Mouse (Mus musculus) intestine, embryonic 14.5 days (tissue): ENCODE measurements at regions not wholly inside any gene's neighbourhood (a gene's known extent, or its start where the extent isn't known, plus 50 kb on each side); places are given as distances from the start of the nearest gene placed in this dataset.

ENCODE experiments used
- ATAC-seq: fragments of 200-750 bp; cut with Nextera tagmentation; replicated peaks from 2 replicates; pipeline ENCODE4 v1.8.0; 2017; ENCODE audit warnings: low read depth, moderate number of reproducible peaks, moderate TSS enrichment, moderate library complexity; ENCODE audit not compliant: low FRiP score, low TSS enrichment
- DNase-seq: peaks from one replicate; pipeline ENCODE4 v3.0.0-alpha.2; 2018; ENCODE audit warnings: low spot score
- H3K27ac ChIP-seq: fragments of 300-500 bp; sonication (generic); 2 replicates; pipeline ENCODE4 v1.5.1; 2014; ENCODE audit warnings: low read depth, mild to moderate bottlenecking, control low read depth
- H3K27me3 ChIP-seq: fragments of 300-500 bp; sonication (generic); replicated peaks from 2 replicates; pipeline ENCODE4 v1.6.1; 2014; ENCODE audit warnings: low read length, control low read depth; ENCODE audit not compliant: control insufficient read depth, insufficient read depth
- H3K36me3 ChIP-seq: fragments of 300-500 bp; sonication (generic); 2 replicates; pipeline ENCODE4 v1.6.1; 2014; ENCODE audit warnings: low read length, control low read depth; ENCODE audit not compliant: control insufficient read depth, insufficient read depth
- H3K4me1 ChIP-seq: fragments of 300-500 bp; sonication (generic); replicated peaks from 2 replicates; pipeline ENCODE4 v1.6.1; 2014; ENCODE audit warnings: low read length, control low read depth, mixed read lengths; ENCODE audit not compliant: control insufficient read depth, insufficient read depth
- H3K4me2 ChIP-seq: fragments of 300-500 bp; sonication (generic); 2 replicates; pipeline ENCODE4 v1.6.1; 2014; ENCODE audit warnings: low read length
- H3K4me3 ChIP-seq: fragments of 300-500 bp; sonication (generic); 2 replicates; pipeline ENCODE4 v1.5.1; 2014; ENCODE audit warnings: low read depth, low read length, control low read depth, mixed read lengths
- H3K9ac ChIP-seq: fragments of 300-500 bp; sonication (generic); 2 replicates; pipeline ENCODE4 v1.6.1; 2014; ENCODE audit warnings: mild to moderate bottlenecking, low read length
- H3K9me3 ChIP-seq: fragments of 300-500 bp; sonication (generic); 2 replicates; pipeline ENCODE4 v1.6.1; 2016; ENCODE audit warnings: low read length, control low read depth; ENCODE audit not compliant: control insufficient read depth
- WGBS: fragments of 180-500 bp; shearing (Covaris S2); extraction: QIAGEN DNeasy Blood & Tissue Kit; methylation state at CpG from one replicate; pipeline ENCODE4 v1.1.7; 2014; 5-methylcytosine and 5-hydroxymethylcytosine counted together

DNA sequence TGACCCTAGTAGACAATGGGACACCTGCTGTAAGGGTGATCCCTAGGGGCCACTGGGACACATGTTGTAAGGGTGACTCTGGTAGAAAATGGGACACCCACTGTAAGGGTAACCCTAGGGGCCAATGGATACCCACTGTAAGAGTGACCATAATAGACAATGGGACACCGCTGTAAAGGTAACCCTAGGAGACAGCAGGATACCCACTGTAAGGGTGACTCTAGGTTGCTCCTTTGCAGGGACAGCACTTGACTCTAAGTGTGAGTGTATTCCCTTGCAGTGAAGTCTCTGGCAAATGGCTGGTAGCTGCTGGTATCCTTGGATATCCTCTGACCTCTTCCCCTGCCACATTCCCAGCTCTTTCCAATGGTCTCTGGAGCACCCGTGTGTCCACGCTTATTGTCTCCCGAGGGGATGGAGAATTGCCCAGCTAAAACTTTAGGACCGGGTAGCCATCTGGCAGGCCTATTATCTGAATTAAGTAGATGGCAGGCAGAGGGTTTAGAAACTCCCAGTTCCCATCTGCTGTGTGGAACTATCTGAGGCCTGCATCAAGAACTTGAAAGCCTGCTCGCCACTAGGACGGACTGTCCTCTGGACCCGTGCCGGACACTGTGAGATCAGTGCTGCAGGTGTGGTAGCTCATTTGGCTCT lies 70.8 kb upstream of the Plxnc1 start:
- Histone ChIP-seq H3K4me2 (no peak overlapping the region), H3K9me3 (no peaks in the 10 kb centered on the region), H3K4me1 (no peaks in the 10 kb centered on the region), H3K9ac (no peak overlapping the region), H3K36me3 (no peaks in the 10 kb centered on the region), H3K27ac (no peak overlapping the region), H3K4me3 (no peak overlapping the region), H3K27me3 (no peaks in the 10 kb centered on the region)
- WGBS, result 91% methylated on average over 9 of the region's 9 CpGs
- DNase-seq (no peak), ATAC-seq (no peak)

- 86% methylated on average over 4 of the region's 4 CpGs for WGBS
- Histone ChIP-seq H3K9me3 (no peaks in the 10 kb centered on the region), H3K9ac (no peak overlapping the region), H3K4me1 (no peaks in the 10 kb centered on the region), H3K36me3 (no peaks in the 10 kb centered on the region), H3K27ac (no peak overlapping the region), H3K4me2 (no peak overlapping the region), H3K4me3 (no peak overlapping the region), H3K27me3 (no peaks in the 10 kb centered on the region)
- no peak for DNase-seq
- ATAC-seq, result no peak
Measured at GRCm38 (mm10) chr10:95013946-95014345, 69.3 kb upstream of the Plxnc1 start.

DNA sequence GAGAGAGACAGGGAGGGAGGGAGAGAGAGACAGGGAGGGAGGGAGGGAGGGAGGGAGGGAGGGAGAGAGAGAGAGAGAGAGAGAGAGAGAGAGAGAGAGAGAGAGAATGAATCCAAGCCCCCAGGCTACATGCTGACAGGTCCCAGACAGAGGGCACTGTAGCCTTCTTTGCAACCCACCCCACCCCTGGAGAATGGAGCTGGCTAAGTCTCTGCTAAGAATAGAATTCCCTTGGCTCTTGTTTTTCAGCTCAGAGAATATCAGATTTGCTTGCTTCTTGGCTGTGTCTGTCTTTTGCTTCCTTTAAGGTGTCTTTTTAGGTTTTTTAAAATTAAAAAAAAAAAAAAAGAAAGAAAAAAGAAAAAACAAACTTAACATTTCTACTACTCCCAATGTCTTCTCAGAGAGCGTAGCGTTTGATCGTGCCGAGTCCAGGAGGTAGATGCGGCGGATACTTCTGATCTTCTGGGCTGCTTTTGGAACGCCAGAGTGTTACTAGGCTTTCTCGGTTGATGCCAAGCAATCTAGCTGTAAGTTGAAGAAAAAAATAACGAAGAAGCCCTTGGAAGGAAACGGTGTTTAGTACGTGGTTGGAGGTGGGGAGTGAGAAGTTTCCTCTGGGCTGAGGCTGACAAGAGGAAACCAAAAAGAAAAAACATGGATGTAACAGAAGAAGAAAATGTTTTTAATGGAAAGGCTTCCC lies 68.7 kb upstream of the Plxnc1 start:
- no peak overlapping the region for H3K4me3 ChIP-seq
- H3K27me3 ChIP-seq, result no peaks in the 10 kb centered on the region
- DNase-seq, result no peak
- no peak overlapping the region for H3K4me2 ChIP-seq
- no peaks in the 10 kb centered on the region for H3K9me3 ChIP-seq
- WGBS, result 89% methylated on average over 11 of the region's 11 CpGs
- H3K9ac ChIP-seq, result no peak overlapping the region
- no peaks in the 10 kb centered on the region for H3K36me3 ChIP-seq
- H3K4me1 ChIP-seq, result no peaks in the 10 kb centered on the region
- no peak overlapping the region for H3K27ac ChIP-seq
- ATAC-seq, result no peak

GRCm38 (mm10) chr10:95010333-95010732 lies 65.7 kb upstream of the Plxnc1 start:
- H3K4me1 ChIP-seq, result no peaks in the 10 kb centered on the region
- H3K27me3 ChIP-seq, result no peaks in the 10 kb centered on the region
- H3K9me3 ChIP-seq, result no peaks in the 10 kb centered on the region
- no peak for DNase-seq
- no peak overlapping the region for H3K4me3 ChIP-seq
- no peak for ATAC-seq
- H3K9ac ChIP-seq, result no peak overlapping the region
- H3K4me2 ChIP-seq, result no peak overlapping the region
- 92% methylated on average over 6 of the region's 6 CpGs for WGBS
- no peak overlapping the region for H3K27ac ChIP-seq
- H3K36me3 ChIP-seq, result no peaks in the 10 kb centered on the region

- H3K9ac ChIP-seq, result no peak overlapping the region
- H3K27ac ChIP-seq, result no peak overlapping the region
- no peaks in the 10 kb centered on the region for H3K27me3 ChIP-seq
- H3K4me1 ChIP-seq, result no peaks in the 10 kb centered on the region
- ATAC-seq, result no peak
- no peaks in the 10 kb centered on the region for H3K9me3 ChIP-seq
- no peak overlapping the region for H3K4me2 ChIP-seq
- H3K36me3 ChIP-seq, result no peaks in the 10 kb centered on the region
- WGBS, result 100% methylated on average over 1 of the region's 1 CpGs
- no peak overlapping the region for H3K4me3 ChIP-seq
- DNase-seq, result no peak
Measured at GRCm38 (mm10) chr10:95009081-95009480, 64.4 kb upstream of the Plxnc1 start.

- Histone ChIP-seq H3K9me3 (no peaks in the 10 kb centered on the region), H3K27ac (peak overlapping the region; percentile 17; the same call in 1 of the 2 replicates), H3K36me3 (no peaks in the 10 kb centered on the region), H3K9ac (no peak overlapping the region), H3K4me2 (no peak overlapping the region), H3K4me3 (no peak overlapping the region), H3K4me1 (0 out of 2 replicates have a peak, but pooled peaks cover 6% of the 10 kb centered on the region), H3K27me3 (no peaks in the 10 kb centered on the region)
- whole genome bisulfite sequencing, result 59% methylated on average over 9 of the region's 9 CpGs
- ATAC-seq, result no peak
- DNase-seq, result no peak
Measured at GRCm38 (mm10) chr10:95004065-95004763, 59.6 kb upstream of the Plxnc1 start.

DNA sequence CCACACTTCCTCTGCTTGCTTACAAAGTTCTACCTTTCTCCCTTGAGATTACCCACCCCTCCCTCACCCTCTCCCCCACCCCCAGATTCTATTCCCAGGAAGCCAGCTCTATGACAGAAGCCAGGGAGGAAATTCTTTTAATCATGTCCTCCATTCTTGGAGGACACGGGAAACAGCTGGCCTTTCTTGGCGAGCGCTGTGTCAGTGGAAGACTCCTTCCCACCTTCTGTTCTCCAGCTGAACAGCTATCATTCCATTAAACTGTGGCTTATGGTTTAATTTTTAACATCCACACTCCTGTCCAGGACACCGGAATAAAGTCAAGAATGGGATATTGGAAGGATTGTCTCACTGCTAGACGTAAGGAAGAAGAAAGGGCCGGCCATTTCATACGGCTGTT lies 59.0 kb upstream of the Plxnc1 start:
- 55% methylated on average over 7 of the region's 7 CpGs for WGBS
- Histone ChIP-seq H3K4me2 (no peak overlapping the region), H3K36me3 (no peaks in the 10 kb centered on the region), H3K4me3 (no peak overlapping the region), H3K27ac (peak overlapping the region; percentile 17; the same call in 1 of the 2 replicates), H3K4me1 (0 out of 2 replicates have a peak, but pooled peaks cover 6% of the 10 kb centered on the region), H3K27me3 (no peaks in the 10 kb centered on the region), H3K9ac (no peak overlapping the region), H3K9me3 (no peaks in the 10 kb centered on the region)
- ATAC-seq (0 out of 2 replicates have a peak, but pooled peaks have one; percentile 36), DNase-seq (no peak)

GRCm38 (mm10) chr10:95001650-95002049 lies 57.0 kb upstream of the Plxnc1 start:
- Histone ChIP-seq H3K9me3 (no peaks in the 10 kb centered on the region), H3K4me1 (0 out of 2 replicates have a peak, but pooled peaks cover 6% of the 10 kb centered on the region), H3K9ac (no peak overlapping the region), H3K4me2 (no peak overlapping the region), H3K36me3 (no peaks in the 10 kb centered on the region), H3K27me3 (no peaks in the 10 kb centered on the region), H3K4me3 (no peak overlapping the region), H3K27ac (no peak overlapping the region)
- DNase-seq (no peak), ATAC-seq (no peak)
- 65% methylated on average over 6 of the region's 6 CpGs for WGBS
